Mouse (Mus musculus): ENCODE measurements around the gene Car2. TPM values are rescaled to one million over a fixed set of nuclear protein-coding genes. Genes with fewer than 3 reads are reported as not detected.

Gene Car2
- total RNA-seq (2017) = 593 and 613 TPM in 2 replicates

DNA sequence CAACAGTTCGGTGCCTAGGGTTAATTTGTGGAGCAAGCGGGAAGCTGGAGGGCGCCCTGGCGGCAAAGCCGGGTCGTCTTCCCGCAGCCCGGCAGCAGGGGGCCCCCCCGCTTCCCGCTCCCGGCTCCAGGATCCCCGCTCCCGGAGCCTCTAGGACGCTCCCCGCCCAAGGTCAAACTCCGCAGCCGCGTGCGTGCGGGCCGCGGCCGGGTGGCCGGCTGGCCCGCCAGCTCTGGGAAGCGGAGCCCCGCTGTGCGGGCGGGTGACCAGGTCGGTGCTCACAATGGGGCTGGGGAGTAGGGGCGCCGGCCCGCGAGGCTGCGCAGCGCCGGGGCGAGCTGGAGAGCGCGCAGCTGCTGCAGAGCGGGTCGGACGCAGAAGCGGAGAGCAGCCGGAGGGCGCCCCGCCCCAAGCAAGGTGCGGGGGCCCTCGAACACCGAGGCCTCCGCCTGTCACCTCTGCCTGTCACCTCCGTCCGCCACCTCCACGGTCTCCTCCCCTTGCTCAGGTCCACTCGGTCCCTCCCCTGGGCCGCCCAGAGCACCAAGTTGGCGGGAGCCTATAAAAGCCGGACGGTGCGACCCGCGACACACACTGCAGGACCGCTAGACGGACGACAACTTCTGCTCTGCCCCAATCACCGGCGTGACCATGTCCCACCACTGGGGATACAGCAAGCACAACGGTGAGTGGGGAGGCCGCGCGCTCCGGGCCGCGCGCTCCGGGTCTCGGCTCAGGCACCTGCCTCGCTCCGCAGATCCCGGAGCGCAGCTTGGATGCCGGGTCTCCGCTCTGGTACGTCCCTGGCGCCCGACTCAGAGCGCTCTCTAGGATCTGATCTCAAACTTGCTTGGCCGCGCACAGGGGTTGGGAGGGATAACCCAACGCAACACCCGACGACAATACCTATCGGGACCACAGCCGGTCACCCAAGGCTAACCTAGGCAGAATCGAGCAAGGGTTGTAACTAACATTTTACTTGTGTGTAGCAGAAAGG lies at the start of gene Car2:
TSS of gene Car2 (plus strand) at position 172 of the 997 bp plus-strand sequence.
- peak; percentile 59 for ATAC-seq (replicated peaks; ENCODE audit: low read depth, poor library complexity, severe bottlenecking)

DNA sequence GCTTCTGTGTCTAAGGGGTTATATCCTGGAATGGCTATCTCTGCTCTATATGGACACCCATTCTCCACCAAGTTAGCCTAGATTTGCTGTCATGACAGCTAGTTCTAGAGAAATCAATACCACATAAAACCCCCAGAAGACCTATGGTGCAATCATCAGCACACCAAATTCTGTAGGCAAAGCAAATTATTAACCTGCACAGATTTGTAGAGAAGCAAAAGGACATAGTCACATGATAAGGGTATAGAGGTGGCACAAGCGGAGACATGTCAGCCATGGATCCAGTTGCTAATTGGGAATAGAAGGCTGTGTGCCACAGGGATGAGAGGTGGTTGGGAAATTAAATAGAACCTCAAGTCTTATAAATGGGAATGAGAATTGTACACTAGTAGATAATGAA lies 47.1 kb upstream of the Car2 start:
- ATAC-seq (replicated peaks; ENCODE audit: low read depth, poor library complexity, severe bottlenecking) = no peak

DNA sequence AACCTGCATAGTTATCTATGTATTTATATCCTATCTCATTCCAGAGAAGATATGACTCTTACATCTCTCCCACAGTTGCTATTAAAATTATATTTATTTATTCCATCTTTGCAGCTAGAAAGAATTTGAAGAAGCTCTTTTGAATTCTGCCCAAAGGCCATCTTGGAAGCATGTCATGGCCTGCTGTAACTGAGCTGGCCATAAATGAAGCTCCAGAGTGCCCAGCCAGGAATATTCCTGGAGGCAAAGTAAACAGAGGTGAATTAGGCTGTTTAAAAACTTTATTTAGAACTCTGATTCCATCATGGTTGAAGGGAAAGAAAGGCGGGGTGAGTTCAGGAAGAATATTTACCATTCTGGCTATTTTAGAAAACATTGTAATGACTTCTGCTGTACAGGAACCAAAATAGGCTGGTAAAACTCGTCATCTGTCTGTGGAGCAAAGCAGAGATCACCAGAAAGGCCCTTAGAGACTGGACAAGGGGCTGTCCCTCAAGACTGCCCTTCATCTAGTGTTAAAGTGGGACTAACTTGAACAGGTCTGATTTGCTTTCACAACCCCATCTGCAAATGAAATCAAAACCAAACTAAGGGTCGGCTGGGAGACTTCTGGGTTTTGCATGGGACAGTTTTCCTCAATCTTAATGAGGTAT lies 46.5 kb upstream of the Car2 start:
- no peak for ATAC-seq (replicated peaks; ENCODE audit: low read depth, poor library complexity, severe bottlenecking)

DNA sequence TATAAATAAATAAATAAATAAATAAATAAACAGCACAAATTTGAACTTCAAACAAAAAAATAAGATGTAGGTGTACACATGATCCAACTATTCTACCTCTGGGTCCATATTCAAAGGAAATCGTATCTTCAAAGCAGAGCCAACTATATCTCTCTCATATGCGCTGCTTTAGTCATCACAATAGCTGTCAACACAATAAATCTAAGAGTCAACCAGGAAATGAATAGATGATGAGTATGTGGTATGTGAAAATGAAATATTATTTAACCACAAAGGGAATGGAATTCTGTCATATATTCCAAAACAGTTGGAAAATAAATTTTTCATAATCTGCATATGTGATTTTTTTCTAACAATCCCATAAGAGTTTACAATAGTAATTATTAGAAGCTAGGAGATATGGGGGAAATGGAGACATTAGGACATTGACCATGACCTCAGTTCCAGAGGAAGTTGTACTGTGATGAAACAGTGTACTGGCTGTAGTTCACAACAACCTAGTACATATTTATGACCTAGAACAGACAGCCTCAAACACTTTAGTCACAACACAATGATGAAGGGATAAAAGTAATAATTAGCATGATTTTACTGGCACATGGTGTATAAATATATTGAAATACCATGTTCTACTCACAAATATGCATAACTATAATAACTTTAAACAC lies 37.4 kb upstream of the Car2 start:
- no peak for ATAC-seq (replicated peaks; ENCODE audit: low read depth, poor library complexity, severe bottlenecking)

DNA sequence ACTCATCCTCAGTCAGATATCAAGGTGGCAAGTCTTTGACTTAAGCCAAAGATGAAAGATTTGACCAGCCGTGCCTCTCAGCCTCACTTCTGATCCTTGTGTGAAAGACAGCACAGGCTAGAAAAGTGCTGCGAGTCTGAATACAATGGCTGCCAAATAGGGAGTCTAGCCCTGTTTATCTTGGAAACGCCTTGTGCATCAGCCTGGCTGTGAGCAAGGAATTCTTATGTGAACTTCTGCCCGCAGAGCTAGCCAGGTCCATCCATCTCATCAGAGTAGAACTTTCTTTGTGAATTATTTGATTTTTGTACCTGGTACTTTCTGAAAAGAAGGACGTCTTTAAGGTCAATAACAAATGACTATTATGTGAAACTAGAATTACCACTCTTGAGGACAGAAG lies 32.1 kb upstream of the Car2 start:
- no peak for ATAC-seq (replicated peaks; ENCODE audit: low read depth, poor library complexity, severe bottlenecking)

DNA sequence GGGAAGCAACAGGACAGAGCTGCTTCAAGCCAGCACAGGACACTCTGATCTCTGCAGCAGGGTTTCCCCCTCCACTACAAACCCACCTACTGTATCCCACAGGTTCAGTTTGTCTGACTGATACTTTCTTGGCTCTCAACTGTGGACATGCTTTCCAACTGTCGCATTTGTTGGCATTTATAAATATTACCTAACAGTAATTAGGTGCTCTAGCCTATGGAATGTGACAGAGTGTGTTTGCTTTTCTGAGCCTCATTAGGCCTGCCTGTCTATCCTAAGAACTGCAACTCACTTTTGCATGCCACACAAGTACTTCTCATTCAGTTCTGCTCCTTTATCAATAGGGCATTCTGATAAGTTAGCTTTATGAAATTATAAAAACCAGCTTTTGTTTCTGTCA lies 31.6 kb upstream of the Car2 start:
- ATAC-seq (replicated peaks; ENCODE audit: low read depth, poor library complexity, severe bottlenecking) = no peak

DNA sequence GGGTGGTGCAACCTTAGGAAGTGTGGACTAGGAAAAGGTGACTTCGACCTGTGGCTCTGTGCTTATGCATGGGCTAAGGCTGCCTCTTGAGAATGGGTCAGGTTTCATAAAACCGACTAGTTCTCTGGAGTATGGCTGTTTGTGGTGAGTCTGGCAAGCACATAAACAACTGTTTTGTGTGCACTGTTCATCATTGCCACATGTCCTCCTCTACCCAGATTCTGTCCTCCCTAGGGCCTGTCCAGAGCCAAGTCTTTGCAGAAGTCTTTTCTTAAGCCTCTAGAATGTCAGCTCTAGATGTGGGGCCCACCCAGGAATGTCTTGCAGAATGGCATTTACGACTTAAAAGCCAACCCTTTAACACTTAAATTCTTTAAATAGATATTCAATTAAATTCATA lies 28.2 kb upstream of the Car2 start:
- no peak for ATAC-seq (replicated peaks; ENCODE audit: low read depth, poor library complexity, severe bottlenecking)

DNA sequence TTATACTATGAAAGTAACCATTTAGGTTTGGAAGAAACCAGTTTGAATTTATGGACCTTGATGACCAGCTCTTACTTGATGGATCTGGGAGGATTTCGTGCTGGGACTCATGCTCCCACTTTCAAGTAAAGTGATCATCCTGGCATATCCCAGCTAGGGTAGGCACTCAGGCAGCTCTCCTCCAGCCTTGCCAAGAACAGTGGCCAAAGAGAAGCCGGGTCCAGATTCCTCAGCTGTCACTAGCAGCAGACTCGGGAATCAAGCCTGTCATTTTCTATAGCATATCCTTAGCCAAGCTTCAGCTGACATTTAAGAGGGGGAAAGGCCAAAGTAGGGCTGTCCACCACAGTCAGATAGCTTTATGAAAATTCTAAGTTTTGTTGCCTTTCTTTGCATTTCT lies 25.8 kb upstream of the Car2 start:
- ATAC-seq (replicated peaks; ENCODE audit: low read depth, poor library complexity, severe bottlenecking) = no peak

DNA sequence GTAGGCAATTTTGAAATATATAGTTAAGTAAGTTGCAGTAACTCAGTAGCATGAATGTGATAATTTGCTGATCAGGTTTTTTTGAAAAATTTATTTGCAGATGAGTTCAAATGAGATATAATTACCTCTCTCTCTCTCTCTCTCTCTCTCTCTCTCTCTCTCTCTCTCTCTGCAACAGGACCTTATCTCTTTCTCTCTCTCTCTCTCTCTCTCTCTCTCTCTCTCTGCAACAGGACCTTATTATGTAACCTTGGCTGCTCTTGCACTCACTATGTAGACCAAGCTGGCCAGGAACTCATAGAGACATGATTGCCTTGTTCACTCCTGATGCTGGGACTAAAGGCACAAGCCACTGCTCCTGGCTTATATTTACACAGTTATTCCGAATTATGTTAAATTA lies 24.9 kb upstream of the Car2 start:
- no peak for ATAC-seq (replicated peaks; ENCODE audit: low read depth, poor library complexity, severe bottlenecking)

DNA sequence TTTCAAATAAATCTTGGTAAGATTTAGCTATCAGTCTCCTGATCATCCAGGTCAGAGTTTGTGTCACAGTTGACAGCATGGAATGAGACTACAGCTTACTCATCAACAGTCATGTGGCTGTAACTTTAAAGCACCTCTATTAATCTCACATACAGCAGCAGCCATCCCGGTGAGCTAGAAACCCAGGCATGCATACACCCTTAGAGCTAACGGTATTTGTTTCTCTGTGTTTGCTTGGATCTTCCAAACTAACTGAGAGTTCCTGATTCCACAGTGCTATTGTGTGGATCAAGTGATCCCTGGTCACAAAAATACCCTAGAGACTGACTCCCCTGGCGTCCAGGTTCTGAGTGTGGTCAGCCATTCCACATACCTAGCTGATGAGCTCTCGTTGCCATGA lies 24.3 kb upstream of the Car2 start:
- no peak for ATAC-seq (replicated peaks; ENCODE audit: low read depth, poor library complexity, severe bottlenecking)

DNA sequence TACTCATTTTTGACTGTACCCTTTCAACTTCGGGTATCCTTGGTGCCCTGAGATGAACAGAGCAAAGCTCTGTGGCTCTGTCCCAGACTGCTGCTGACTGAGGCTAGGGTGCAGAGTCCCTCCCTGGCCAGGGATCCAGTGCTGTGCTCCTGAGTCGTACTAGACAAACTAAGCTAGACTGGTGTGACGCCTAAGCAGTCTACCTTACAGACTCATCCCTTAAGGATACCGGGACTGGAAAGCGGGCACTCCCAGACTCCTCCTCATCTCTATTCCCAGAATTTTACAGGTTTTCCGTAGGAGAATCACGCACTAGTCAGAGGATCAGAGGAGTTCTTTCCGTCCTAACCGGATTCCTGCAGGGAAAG lies 23.4 kb upstream of the Car2 start:
- ATAC-seq (replicated peaks; ENCODE audit: low read depth, poor library complexity, severe bottlenecking) = peak; percentile 63

DNA sequence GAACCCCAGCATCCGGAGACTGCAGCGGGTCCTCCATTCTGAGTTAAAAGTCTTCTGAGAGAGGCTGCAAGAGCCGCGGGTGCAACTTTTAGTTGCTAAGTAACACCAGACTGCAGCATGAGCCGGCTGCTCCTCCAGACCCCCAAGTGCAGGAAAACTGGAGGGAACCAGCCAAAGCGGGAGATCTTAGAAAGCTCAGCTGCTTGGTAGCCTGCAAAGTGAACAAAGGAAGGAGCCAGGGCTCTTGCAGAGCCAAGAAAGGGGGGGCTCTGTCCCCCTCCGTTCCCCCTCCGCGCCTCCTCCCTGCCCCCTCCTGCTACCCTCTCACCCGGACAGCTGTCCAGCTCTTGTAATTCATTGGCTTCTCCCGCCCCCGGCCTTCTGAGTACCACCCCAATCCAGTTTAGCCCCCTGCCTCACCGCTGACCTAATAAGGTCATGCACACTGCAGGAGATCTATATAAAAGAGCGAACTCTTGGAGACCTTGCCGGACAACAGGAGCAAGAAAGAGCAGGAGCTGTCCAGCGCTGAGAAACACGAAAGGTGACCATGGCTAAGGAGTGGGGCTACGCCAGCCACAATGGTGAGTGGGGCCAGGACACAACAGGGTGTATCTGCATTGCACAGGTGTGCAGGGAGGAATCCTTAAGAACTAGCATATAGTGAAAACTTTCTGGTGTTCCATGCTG lies 22.9 kb upstream of the Car2 start, which contains the start of gene Car3:
TSS of gene Car3 (plus strand) at position 491 of the 690 bp plus-strand sequence.
- ATAC-seq (replicated peaks; ENCODE audit: low read depth, poor library complexity, severe bottlenecking) = peak; percentile 46

DNA sequence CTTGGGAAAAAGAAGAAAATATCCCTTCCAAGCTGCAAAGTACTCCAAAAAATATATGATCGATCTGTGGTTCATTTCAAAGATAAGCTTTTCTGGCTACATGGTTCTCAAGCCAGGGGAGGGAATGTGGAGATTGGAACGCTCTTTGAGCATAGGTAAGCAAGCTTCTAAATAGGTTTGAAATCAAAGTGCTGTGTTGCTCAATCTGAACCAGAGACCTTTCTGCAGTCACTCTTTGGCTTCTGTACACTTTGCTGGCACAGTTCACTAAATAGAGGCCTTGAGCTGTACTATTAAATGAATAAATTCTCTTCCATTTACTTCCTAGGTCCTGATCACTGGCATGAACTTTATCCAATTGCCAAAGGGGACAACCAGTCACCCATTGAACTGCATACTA lies 22.2 kb upstream of the Car2 start:
- no peak for ATAC-seq (replicated peaks; ENCODE audit: low read depth, poor library complexity, severe bottlenecking)

DNA sequence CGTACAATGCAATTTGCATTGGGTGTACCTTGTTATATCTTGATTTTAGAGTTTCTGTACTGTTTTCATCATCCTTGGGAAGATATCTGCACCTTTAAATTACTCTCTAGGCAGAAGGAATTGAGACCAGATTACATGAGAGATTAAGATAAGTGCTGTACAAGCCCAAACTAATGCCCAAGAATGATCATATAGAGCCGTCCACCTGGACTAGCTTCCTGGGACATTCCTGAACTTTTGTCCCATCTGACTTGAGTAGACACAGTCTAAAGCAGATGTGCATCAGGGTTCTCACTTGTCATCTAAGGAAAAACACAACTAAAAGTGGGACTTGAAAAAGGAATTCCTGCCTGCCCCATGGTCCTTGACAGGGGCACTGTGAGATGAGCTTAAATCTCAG lies 20.1 kb upstream of the Car2 start:
- ATAC-seq (replicated peaks; ENCODE audit: low read depth, poor library complexity, severe bottlenecking) = no peak

DNA sequence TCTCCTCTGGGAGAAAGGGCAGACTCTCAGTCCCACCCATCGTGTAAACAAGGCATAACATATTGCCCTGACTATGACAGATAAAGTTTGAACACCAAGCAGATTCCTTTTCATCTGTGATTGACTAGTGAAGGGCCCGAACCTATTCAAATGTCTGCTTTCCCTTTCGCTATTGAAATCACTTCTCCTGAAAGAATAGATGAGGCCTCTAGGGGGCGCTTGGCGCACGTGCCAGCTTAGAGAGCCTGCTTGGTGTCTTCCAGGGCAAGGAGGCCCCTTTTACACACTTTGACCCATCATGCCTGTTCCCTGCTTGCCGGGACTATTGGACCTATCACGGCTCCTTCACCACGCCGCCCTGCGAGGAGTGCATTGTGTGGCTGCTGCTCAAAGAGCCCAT lies 16.3 kb upstream of the Car2 start:
- peak; percentile 75 for ATAC-seq (replicated peaks; ENCODE audit: low read depth, poor library complexity, severe bottlenecking)

DNA sequence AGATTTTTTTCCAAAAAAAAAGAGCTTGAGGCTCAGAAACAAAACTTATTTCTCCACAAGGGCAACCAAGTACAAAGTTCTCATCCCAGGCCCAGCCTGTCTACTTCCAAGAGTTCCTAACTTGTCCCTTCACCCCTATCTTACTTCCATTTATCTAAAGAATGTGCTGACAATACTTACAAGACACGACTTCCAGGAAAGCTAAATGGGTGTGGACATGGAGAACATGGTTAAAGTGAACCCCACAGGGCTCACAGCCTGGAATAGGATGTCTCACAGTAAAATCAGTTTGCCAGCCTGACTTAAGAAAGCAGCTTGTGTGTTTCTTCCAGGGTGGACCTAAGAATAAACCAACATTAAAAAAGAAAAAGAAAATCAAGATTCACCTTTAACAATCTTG lies 15.5 kb upstream of the Car2 start:
- ATAC-seq (replicated peaks; ENCODE audit: low read depth, poor library complexity, severe bottlenecking) = no peak

DNA sequence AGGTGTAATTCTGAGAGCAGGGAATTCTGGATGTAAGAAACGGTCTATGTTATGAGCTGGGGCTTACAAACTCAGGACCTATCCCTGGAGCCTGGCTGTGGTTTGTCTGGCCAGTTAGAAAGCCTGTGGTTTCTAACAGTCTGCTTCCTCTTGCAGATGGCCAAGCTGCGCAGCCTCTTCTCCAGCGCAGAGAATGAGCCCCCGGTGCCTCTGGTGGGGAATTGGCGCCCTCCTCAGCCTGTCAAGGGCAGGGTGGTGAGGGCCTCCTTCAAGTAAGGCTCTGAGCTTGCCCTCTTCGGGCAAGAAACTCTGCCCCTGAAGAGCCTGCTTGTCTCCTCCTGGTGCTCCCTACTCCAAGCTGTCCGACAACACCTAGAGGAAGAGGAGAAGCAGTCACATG lies 14.7 kb upstream of the Car2 start:
- peak; percentile 85 for ATAC-seq (replicated peaks; ENCODE audit: low read depth, poor library complexity, severe bottlenecking)

DNA sequence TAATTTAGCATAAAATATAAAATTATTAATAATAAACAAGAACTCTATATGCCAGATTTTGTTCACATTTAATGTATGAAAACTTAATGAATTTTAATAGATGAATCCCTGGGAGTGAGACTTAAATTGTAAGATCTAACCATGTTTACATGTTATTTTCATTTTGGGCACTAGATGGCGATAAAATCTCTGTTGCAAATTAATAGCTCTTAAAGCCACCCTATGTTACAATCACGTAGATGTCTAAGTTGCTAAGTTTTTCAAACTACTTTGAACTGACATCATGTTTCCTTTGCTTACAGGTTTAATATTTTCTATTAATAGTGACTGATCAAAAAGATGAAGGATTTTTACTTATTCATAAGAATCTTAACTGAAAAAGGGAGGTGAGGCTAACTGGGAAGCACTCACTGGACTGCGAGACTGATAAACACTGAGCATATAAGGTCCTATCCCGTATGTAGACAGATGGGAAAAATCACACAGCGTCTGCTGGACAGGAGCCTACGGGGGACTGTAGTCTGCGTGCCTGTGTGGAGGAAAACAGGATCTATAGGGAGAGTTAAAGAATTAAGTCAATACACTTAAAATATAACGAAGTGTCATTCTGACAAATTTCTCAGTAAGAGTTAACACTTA lies 11.6 kb upstream of the Car2 start:
- ATAC-seq (replicated peaks; ENCODE audit: low read depth, poor library complexity, severe bottlenecking) = no peak

DNA sequence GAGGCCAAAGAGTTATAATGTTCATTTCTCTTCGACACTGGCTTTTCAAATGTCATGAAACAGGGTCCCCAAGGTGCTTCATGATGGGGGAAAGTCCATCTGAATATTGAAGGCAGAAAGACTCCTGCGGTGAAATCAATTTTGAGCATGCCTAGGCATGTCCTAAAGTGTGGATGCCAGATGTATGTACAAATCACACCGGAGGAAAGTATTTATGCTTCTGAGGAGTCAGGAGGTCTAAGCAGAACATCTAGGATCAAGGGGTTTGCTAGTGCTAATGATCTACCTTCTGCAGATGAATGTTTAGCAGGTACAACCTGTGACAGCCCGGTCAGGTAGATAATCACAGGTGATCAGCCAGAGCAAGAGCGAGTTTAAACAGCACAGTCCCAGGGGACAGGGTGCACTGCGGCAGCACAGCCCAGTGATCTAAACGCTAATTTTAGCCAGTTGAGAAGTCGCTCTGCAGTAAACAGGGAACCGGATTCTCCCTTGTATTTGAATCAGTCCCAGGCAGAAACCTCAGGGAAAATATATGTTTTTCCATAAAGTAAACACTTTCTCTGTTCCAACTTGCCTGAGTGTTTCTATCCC lies 9.7 kb upstream of the Car2 start:
- ATAC-seq (replicated peaks; ENCODE audit: low read depth, poor library complexity, severe bottlenecking) = no peak

All from common myeloid progenitor, adult 5-6 weeks (primary cell).